Mouse (Mus musculus): ENCODE results near the gene Tnnt3. TPM values are rescaled to one million over a fixed set of nuclear protein-coding genes. Genes with fewer than 3 reads are reported as not detected.
A peak's percentile ranks its signal among the peaks of the same experiment; 100 is the strongest.

Tnnt3 gene
- total and polyA plus RNA-seq, 3 experiments: not detected

- no peak overlapping the region for H3K27ac ChIP-seq (ENCODE audit: control insufficient read depth, low read depth, low read length)
- H3K4me3 ChIP-seq (ENCODE audit: control insufficient read depth in 1 of 2, insufficient read depth in 1 of 2, low read depth in 2 of 2, low read length in 2 of 2): no peak overlapping the region
- H3K79me2 ChIP-seq (ENCODE audit: control insufficient read depth, insufficient read depth, low read length, poor library complexity): peaks cover 4% of the 10 kb centered on the region; the same call in 1 of the 2 replicates
- no peak overlapping the region for H3K9ac ChIP-seq (ENCODE audit: control insufficient read depth, low read depth, low read length, poor library complexity, severe bottlenecking)
- H3K27me3 ChIP-seq (ENCODE audit: control insufficient read depth in 1 of 2, insufficient read depth in 2 of 2, low read length in 2 of 2): no peaks in the 10 kb centered on the region; a peak in 1 of 4 replicates
- no peak for TF ChIP-seq RCOR1 (IDR thresholded peaks at IDR 0.05; ENCODE audit: low read depth, low read length)
- H3K9me3 ChIP-seq (replicated peaks; ENCODE audit: insufficient read depth, low read length): no peaks in the 10 kb centered on the region
- no peak for DNase-seq (ENCODE audit: low read depth, low spot score)
- H3K4me1 ChIP-seq (ENCODE audit: control insufficient read depth in 1 of 2, insufficient read depth in 2 of 2, low read length in 2 of 2): peaks cover 4 to 7% of the 10 kb centered on the region in 2 experiments; a peak in 3 of 4 replicates
- H3K36me3 ChIP-seq (ENCODE audit: control insufficient read depth in 1 of 2, insufficient read depth in 2 of 2, low read length in 2 of 2): peaks cover 0 to 6% of the 10 kb centered on the region in 2 experiments; a peak in 3 of 4 replicates
These were observed 37.2 kb downstream of the Tnnt3 start for GRCm38 (mm10) chr7:142535832-142536231.

DNA sequence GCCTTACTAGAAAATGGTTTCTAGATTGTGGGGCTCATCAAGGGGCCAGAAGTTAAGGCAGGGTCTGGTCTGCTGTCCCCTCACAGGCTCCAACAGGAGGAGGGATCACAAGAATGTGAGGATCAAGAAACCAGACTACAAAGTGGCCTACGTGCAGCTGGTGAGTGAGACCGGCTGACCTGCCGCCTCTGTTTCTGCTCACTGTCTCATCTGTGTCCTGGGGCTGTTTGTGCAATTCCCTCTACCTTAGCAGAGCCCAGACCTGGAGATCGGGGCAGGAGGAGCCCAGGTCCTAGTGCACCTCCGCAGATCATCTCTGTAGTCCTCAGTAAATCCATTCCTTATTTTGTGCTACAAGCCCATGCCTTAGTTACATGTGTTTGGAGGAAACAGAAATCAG is 38.5 kb downstream of the Tnnt3 start:
- Histone ChIP-seq H3K79me2 (ENCODE audit: control insufficient read depth, insufficient read depth, low read length, poor library complexity) (peaks cover 4% of the 10 kb centered on the region; the same call in 1 of the 2 replicates), H3K4me1 (ENCODE audit: control insufficient read depth in 1 of 2, insufficient read depth in 2 of 2, low read length in 2 of 2) (peaks cover 4 to 7% of the 10 kb centered on the region in 2 experiments; a peak in 3 of 4 replicates), H3K9ac (ENCODE audit: control insufficient read depth, low read depth, low read length, poor library complexity, severe bottlenecking) (no peak overlapping the region), H3K27ac (ENCODE audit: control insufficient read depth, low read depth, low read length) (no peak overlapping the region), H3K27me3 (ENCODE audit: control insufficient read depth in 1 of 2, insufficient read depth in 2 of 2, low read length in 2 of 2) (no peaks in the 10 kb centered on the region), H3K9me3 (replicated peaks; ENCODE audit: insufficient read depth, low read length) (no peaks in the 10 kb centered on the region), H3K36me3 (ENCODE audit: control insufficient read depth in 1 of 2, insufficient read depth in 2 of 2, low read length in 2 of 2) (peaks cover 0 to 6% of the 10 kb centered on the region in 2 experiments; a peak in 3 of 4 replicates), H3K4me3 (ENCODE audit: control insufficient read depth in 1 of 2, insufficient read depth in 1 of 2, low read depth in 2 of 2, low read length in 2 of 2) (no peak overlapping the region)
- TF ChIP-seq CHD1 (IDR thresholded peaks at IDR 0.05; ENCODE audit: low read depth, low read length): no peak
- TF ChIP-seq MXI1 (IDR thresholded peaks at IDR 0.05; ENCODE audit: low read depth, low read length): no peak
- no peak for DNase-seq (ENCODE audit: low read depth, low spot score)

- Histone ChIP-seq H3K4me1 (ENCODE audit: control insufficient read depth in 1 of 2, insufficient read depth in 2 of 2, low read length in 2 of 2) (peaks cover 4 to 7% of the 10 kb centered on the region in 2 experiments; a peak in 3 of 4 replicates), H3K27ac (ENCODE audit: control insufficient read depth, low read depth, low read length) (no peak overlapping the region), H3K27me3 (ENCODE audit: control insufficient read depth in 1 of 2, insufficient read depth in 2 of 2, low read length in 2 of 2) (no peaks in the 10 kb centered on the region), H3K79me2 (ENCODE audit: control insufficient read depth, insufficient read depth, low read length, poor library complexity) (peaks cover 4% of the 10 kb centered on the region; the same call in 1 of the 2 replicates), H3K36me3 (ENCODE audit: control insufficient read depth in 1 of 2, insufficient read depth in 2 of 2, low read length in 2 of 2) (peaks cover 0 to 6% of the 10 kb centered on the region in 2 experiments; a peak in 3 of 4 replicates), H3K4me3 (ENCODE audit: control insufficient read depth in 1 of 2, insufficient read depth in 1 of 2, low read depth in 2 of 2, low read length in 2 of 2) (no peak overlapping the region), H3K9ac (ENCODE audit: control insufficient read depth, low read depth, low read length, poor library complexity, severe bottlenecking) (no peak overlapping the region), H3K9me3 (replicated peaks; ENCODE audit: insufficient read depth, low read length) (no peaks in the 10 kb centered on the region)
- DNase-seq (ENCODE audit: low read depth, low spot score): peak; percentile 59
- TF ChIP-seq POLR2AphosphoS2 (IDR thresholded peaks at IDR 0.05; ENCODE audit: low read length) (no peak), SIN3A (IDR thresholded peaks at IDR 0.05; ENCODE audit: low read length) (no peak), JUND (IDR thresholded peaks at IDR 0.05; ENCODE audit: low read depth, low read length) (no peak), HCFC1 (IDR thresholded peaks at IDR 0.05; ENCODE audit: low read depth, low read length) (no peak), CHD2 (IDR thresholded peaks at IDR 0.05; ENCODE audit: low read length) (no peak), MAFK (IDR thresholded peaks at IDR 0.05; ENCODE audit: borderline replicate concordance, low read depth, low read length) (no peak), POLR2A (IDR thresholded peaks at IDR 0.05; ENCODE audit: control insufficient read depth in 1 of 2, insufficient read depth in 1 of 2, low read depth in 1 of 2, low read length in 2 of 2, poor library complexity in 1 of 2) (no peak), NELFE (IDR thresholded peaks at IDR 0.05; ENCODE audit: low read depth, low read length) (no peak), ZMIZ1 (IDR thresholded peaks at IDR 0.05; ENCODE audit: low read depth, low read length) (no peak), NRF1 (IDR thresholded peaks at IDR 0.05; ENCODE audit: insufficient read depth, low read depth, low read length, poor library complexity, severe bottlenecking) (no peak), MXI1 (IDR thresholded peaks at IDR 0.05; ENCODE audit: low read depth, low read length) (no peak), GABPA (IDR thresholded peaks at IDR 0.05; ENCODE audit: low read depth, low read length) (no peak), CTCF (IDR thresholded peaks at IDR 0.05 in 2 of 3, conservative IDR thresholded peaks at IDR 0.05 in 1 of 3; ENCODE audit: control insufficient read depth in 1 of 3, insufficient read depth in 1 of 3, low read depth in 2 of 3, low read length in 3 of 3, poor library complexity in 1 of 3, severe bottlenecking in 1 of 3) (peak; percentile 34 to 96 (median 54)), RAD21 (IDR thresholded peaks at IDR 0.05; ENCODE audit: low read depth, low read length) (peak; percentile 19), EP300 (IDR thresholded peaks at IDR 0.05; ENCODE audit: low read depth in 1 of 2, low read length in 2 of 2) (no peak), USF1 (IDR thresholded peaks at IDR 0.05; ENCODE audit: low read depth, low read length) (no peak), MAX (IDR thresholded peaks at IDR 0.05; ENCODE audit: low read length) (no peak), SMC3 (IDR thresholded peaks at IDR 0.05; ENCODE audit: low read depth, low read length) (peak; percentile 34; the same call in 1 of the 2 replicates), MAZ (IDR thresholded peaks at IDR 0.05; ENCODE audit: low read depth, low read length) (peak; percentile 58; the same call in 1 of the 2 replicates), E2F4 (IDR thresholded peaks at IDR 0.05; ENCODE audit: borderline replicate concordance, low read depth, low read length) (no peak), GATA1 (IDR thresholded peaks at IDR 0.05; ENCODE audit: low read depth, low read length) (no peak), ZC3H11A (IDR thresholded peaks at IDR 0.05; ENCODE audit: low read depth, low read length) (no peak), POLR2AphosphoS5 (IDR thresholded peaks at IDR 0.05; ENCODE audit: borderline replicate concordance, low read depth, low read length) (no peak), ELF1 (IDR thresholded peaks at IDR 0.05; ENCODE audit: low read depth, low read length) (no peak), CHD1 (IDR thresholded peaks at IDR 0.05; ENCODE audit: low read depth, low read length) (no peak), BHLHE40 (IDR thresholded peaks at IDR 0.05; ENCODE audit: borderline replicate concordance, low read depth, low read length) (no peak)
These were observed 39.2 kb downstream of the Tnnt3 start for GRCm38 (mm10) chr7:142537879-142538278.
